Mouse (Mus musculus): ENCODE results near the gene Ppib.

Ppib gene

GRCm38 (mm10) chr9:66078072-66078471, 18.1 kb downstream of the Ppib start:
- DNase-seq (ENCODE audit: low spot score) = no peak

GRCm38 (mm10) chr9:66078493-66078892, 18.5 kb downstream of the Ppib start:
- DNase-seq (ENCODE audit: low spot score) = peak; percentile 67

GRCm38 (mm10) chr9:66080804-66081459, 20.9 kb downstream of the Ppib start:
- DNase-seq (ENCODE audit: low spot score) = no peak

GRCm38 (mm10) chr9:66081999-66082398, 22.0 kb downstream of the Ppib start:
- no peak for DNase-seq (ENCODE audit: low spot score)

- no peak for DNase-seq (ENCODE audit: low spot score)
Measured at GRCm38 (mm10) chr9:66084171-66084570, 24.1 kb downstream of the Ppib start.

GRCm38 (mm10) chr9:66087062-66087461, 27.0 kb downstream of the Ppib start:
- DNase-seq (ENCODE audit: low spot score) = no peak

GRCm38 (mm10) chr9:66088411-66088810, 28.4 kb downstream of the Ppib start:
- peak; percentile 75 for DNase-seq (ENCODE audit: low spot score)

GRCm38 (mm10) chr9:66090593-66091244, 30.7 kb downstream of the Ppib start:
- no peak for DNase-seq (ENCODE audit: low spot score)

GRCm38 (mm10) chr9:66091327-66092231, 31.6 kb downstream of the Ppib start:
- DNase-seq (ENCODE audit: low spot score) = no peak

- no peak for DNase-seq (ENCODE audit: low spot score)
Measured at GRCm38 (mm10) chr9:66092664-66093063, 32.6 kb downstream of the Ppib start.

- DNase-seq (ENCODE audit: low spot score) = no peak
Measured at GRCm38 (mm10) chr9:66101577-66101976, 41.6 kb downstream of the Ppib start.

- no peak for DNase-seq (ENCODE audit: low spot score)
Measured at GRCm38 (mm10) chr9:66102668-66103067, 42.6 kb downstream of the Ppib start.

- no peak for DNase-seq (ENCODE audit: low spot score)
Measured at GRCm38 (mm10) chr9:66104601-66105000, 44.6 kb downstream of the Ppib start.

GRCm38 (mm10) chr9:66105168-66105567, 45.1 kb downstream of the Ppib start:
- no peak for DNase-seq (ENCODE audit: low spot score)

GRCm38 (mm10) chr9:66109574-66109973, 49.6 kb downstream of the Ppib start:
- DNase-seq (ENCODE audit: low spot score) = no peak

GRCm38 (mm10) chr9:66110126-66110525, 50.1 kb downstream of the Ppib start:
- DNase-seq (ENCODE audit: low spot score) = no peak

- peak; percentile 41 for DNase-seq (ENCODE audit: low spot score)
Measured at GRCm38 (mm10) chr9:66110611-66111379, 50.8 kb downstream of the Ppib start.

GRCm38 (mm10) chr9:66114341-66114740, 54.3 kb downstream of the Ppib start:
- no peak for DNase-seq (ENCODE audit: low spot score)
